Mouse (Mus musculus): Measurements from ENCODE around the gene Parp4. TPM values are rescaled to one million over a fixed set of nuclear protein-coding genes. Genes with fewer than 3 reads are reported as not detected.

The Parp4 gene
- polyA plus RNA-seq, 1 experiment: 6.1 TPM

DNA sequence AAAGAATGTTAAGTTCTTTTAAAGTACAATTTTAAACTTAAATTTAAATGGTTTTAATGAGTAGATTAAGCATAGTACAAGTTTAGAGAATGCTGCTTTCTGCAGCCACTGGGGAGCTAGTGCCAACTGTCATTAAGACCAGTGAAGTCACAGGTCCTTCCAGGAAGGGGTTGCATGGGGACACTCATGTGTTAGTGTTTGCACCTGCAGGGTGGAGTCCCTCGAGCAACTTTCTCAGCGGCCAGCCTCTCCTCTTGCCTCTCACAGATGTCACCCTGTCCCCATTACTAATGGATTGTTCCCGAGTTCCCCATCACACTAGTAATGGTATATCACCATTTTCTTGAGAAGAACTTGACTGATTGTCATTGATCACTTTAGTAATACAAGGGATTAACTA lies 37.8 kb downstream of the Parp4 start:
- DNase-seq (ENCODE audit: low read depth): no peak

GRCm38 (mm10) chr14:56617470-56617869 lies 42.1 kb downstream of the Parp4 start:
- no peak for DNase-seq (ENCODE audit: low read depth)

- DNase-seq (ENCODE audit: low read depth): no peak
Observed at GRCm38 (mm10) chr14:56620425-56620824, 45.0 kb downstream of the Parp4 start.

GRCm38 (mm10) chr14:56626202-56626601 lies 50.8 kb downstream of the Parp4 start:
- DNase-seq (ENCODE audit: low read depth): no peak

GRCm38 (mm10) chr14:56628336-56628735 lies 52.9 kb downstream of the Parp4 start:
- no peak for DNase-seq (ENCODE audit: low read depth)

- no peak for DNase-seq (ENCODE audit: low read depth)
Observed at GRCm38 (mm10) chr14:56631109-56631508, 55.7 kb downstream of the Parp4 start.

- DNase-seq (ENCODE audit: low read depth): peak; percentile 49
Observed at GRCm38 (mm10) chr14:56647206-56647605, 71.8 kb downstream of the Parp4 start.

- DNase-seq (ENCODE audit: low read depth): no peak
Observed at GRCm38 (mm10) chr14:56649448-56649847, 74.0 kb downstream of the Parp4 start.

DNA sequence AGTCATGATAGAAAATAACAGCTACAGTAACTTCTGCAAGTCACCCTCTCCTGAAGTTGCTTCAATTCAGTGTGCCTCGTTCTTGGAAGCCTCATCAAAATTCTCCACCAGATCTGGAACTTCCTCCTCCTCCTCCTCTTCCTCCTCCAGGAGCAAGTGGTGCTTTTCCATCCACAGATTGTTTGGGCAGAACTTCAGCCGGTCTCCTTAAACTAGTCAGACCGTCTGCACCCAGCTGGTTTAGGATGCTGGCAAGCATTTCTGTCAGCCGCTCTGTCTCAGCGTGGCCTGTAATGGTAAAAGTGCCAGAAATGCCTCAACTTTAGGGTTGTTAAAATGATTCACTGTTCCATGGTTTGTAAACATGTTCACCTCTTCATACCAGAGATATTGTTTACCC lies 90.2 kb downstream of the Parp4 start:
- no peak for DNase-seq (ENCODE audit: low read depth)

GRCm38 (mm10) chr14:56666909-56667308 lies 91.5 kb downstream of the Parp4 start:
- DNase-seq (ENCODE audit: low read depth): no peak

DNA sequence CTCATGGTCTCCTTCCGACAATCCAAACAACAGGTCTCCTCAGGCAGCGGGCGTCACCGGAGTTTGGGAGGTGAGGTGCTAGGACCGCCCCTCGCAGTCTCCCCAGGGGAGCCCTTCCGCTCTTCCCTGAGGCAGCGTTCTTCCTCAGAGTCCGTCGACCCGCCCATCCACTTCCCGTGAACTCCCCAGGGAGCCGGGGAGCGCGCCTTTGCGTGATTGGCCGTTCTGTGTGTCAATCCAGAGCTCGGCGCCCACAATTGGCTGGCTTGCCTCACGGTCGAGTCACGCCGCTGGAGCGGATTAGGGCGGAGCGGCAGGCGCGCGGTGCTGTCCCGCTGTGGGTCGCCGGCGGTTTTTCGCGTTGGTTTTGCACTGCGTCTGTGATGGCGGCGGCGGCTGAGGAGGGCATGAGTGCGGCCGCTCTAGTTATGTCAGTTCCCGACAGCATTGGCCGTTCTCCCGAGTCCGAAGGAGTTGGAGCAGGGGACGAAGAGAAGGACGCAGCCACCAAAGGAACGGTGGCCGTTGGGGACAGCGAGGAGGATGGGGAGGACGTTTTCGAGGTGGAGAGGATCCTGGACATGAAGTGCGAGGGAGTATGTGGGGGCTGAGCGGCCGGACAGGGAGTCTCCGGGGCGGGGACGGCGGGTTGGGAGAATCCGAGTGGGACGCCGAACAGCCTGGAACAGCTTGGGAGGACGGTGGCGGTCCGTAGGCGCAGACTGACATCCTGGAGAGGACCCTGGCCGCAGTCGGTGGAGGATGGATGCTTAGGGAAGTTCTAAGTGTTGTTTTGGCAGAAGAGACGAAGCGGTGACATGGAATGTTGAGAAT lies 92.8 kb downstream of the Parp4 start, which contains the start of gene Mphosph8:
Gene Mphosph8 (plus strand): TSS at position 280 of the 834 bp plus-strand sequence.
- DNase-seq (ENCODE audit: low read depth): peak; percentile 73

DNA sequence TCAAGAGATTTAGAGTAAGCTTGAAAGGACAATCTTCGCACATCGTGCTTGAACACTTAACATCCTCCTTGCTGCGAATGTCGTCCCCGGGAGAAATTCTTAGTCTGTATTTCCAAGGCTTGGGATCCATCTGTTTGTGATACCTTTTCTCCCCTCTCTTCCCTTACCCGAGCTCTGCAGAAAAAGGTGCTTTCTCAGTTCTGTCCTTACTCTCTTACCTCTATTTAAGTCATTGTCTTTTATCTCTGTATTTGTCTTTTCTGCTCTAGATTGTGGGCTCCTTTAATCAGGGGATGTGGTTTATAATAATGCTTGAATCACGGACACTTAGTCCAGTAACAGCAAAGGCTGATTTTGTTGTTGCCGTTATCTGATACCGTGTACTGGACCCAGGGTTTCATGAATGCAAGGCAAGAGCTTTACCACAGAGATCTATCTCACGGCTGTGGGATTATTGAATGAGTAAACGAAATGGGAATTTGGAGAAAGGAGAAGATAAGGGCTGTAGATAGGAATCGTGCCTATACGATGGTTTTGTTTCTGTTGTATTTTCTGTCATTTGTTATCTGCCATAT lies 93.7 kb downstream of the Parp4 start:
- DNase-seq (ENCODE audit: low read depth): no peak

DNA sequence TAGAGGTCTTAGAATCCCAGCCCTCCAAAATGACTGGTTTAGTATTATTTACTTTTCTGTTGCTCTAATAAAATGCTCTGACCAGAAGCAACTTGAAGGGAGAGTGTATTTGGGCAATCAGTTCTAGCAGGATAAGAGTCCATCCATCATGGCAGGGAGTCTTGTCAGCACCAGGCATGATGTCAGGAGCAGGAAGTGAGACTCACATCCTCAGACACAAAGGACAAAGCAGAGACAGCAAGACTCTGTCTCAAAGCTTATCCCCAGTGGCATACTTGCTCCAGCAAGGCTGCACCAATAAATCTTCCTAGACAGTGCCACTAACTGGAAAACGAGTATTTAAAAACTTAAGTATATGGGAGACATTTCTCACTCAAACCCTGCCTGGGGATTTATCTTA lies 110.0 kb downstream of the Parp4 start:
- no peak for DNase-seq (ENCODE audit: low read depth)

DNA sequence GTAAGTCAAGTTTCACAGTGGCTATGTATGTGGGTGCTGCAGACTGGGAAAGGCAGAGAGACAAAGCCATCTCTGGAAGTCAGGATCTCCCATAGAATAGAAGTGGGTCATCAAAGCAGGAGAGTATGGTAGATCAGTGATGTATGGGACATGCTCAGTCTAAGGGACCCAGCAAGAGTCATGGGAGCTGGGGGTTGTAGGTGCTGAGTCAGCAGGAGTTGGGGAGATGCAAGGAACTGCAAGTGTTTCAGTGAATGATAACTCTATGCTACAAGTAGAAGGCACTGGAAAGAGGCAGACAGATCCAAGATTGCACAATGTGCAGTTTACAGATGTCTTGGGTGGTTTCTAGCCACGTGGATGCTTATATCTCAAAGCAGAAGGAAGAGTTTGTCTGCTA lies 113.7 kb downstream of the Parp4 start:
- no peak for DNase-seq (ENCODE audit: low read depth)

DNA sequence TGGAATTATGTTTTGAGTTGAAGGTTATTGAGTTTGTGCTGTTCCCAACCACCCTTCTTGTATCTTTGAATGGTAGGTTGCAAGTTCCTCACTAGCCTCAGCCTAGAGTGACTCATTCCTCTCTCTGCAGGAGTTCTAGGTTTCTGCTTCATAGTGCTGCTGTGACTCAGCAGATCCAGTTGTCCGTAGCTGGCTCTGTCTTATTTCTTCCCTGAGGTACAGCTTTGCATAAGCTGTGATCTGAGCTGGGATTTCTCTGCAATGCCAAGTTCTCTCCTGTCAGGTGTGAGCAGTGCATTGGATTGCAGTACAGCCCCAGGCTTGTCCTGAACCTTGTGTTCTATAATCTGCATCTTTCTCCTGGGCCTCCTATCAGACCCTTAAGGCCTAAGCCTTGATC lies 114.3 kb downstream of the Parp4 start:
- peak; percentile 84 for DNase-seq (ENCODE audit: low read depth)

- no peak for DNase-seq (ENCODE audit: low read depth)
Observed at GRCm38 (mm10) chr14:56695495-56695894, 120.1 kb downstream of the Parp4 start.

GRCm38 (mm10) chr14:56697836-56698235 lies 122.4 kb downstream of the Parp4 start:
- DNase-seq (ENCODE audit: low read depth): peak; percentile 87

DNA sequence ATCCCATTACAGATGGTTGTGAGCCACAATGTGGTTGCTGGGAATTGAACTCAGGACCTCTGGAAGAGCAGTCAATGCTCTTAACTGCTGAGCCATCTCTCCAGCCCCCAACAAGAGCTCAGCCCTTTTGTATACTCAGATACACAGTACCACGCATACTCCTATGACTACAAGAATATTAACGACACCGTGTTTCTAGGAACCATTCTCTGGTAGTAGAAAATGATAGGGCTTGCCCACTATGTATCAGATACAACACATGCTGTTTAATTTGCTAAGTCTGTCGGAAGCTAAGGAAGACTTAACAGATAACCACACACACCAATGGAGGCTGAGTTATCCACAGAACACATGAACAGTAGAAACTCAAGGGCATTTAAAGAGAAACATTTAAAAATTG lies 127.2 kb downstream of the Parp4 start:
- no peak for DNase-seq (ENCODE audit: low read depth)

- DNase-seq (ENCODE audit: low read depth): no peak
Observed at GRCm38 (mm10) chr14:56705687-56706086, 130.3 kb downstream of the Parp4 start.

Measured in gonadal fat pad, adult 2 months (tissue).